Mouse (Mus musculus) lung, adult 2 months (tissue): ENCODE results near the gene Dhx30. TPM values are rescaled to one million over a fixed set of nuclear protein-coding genes. Genes with fewer than 3 reads are reported as not detected.
"Not testable (repeated sequence)": the region's sequence is repeated elsewhere in the genome, so short reads cannot be mapped to it uniquely, and the experiment has no call there.

Experiments
- DNase-seq: peaks from one replicate; pipeline ENCODE4 v3.0.0; 2022
- H3K4me1 ChIP-seq: fragments of 200-500 bp; 2 replicates; pipeline ENCODE4 v1.6.1; 2011; ENCODE audit warnings: low read length; ENCODE audit not compliant: control insufficient read depth, insufficient read depth
- H3K4me3 ChIP-seq: fragments of 200-500 bp; replicated peaks from 2 replicates; pipeline ENCODE3; 2011; ENCODE audit warnings: low read depth, mild to moderate bottlenecking, control low read depth, low read length; ENCODE audit errors: extremely low read depth
- CTCF ChIP-seq: fragments of 200-500 bp; IDR thresholded peaks from 2 replicates; pipeline ENCODE4 v1.5.1; 2011; ENCODE audit warnings: mild to moderate bottlenecking, low read length, control low read depth; ENCODE audit not compliant: insufficient read depth
- POLR2A ChIP-seq: fragments of 200-500 bp; IDR thresholded peaks from 2 replicates; pipeline ENCODE4 v1.6.1; 2011; ENCODE audit warnings: low read depth, mild to moderate bottlenecking, control low read depth, low read length, borderline replicate concordance; ENCODE audit errors: extremely low read depth
- whole genome bisulfite sequencing: fragments of 180-500 bp; shearing (Covaris S2); methylation state at CpG from one replicate; pipeline ENCODE4 v1.1.7; 2018; 5-methylcytosine and 5-hydroxymethylcytosine counted together
- polyA plus RNA-seq: library from polyadenylated mRNA; depleted of rRNA; stranded (reverse); fragments of >200 nt; gene quantifications from 2 replicates; pipeline ENCODE4 v1.2.3, GENCODE M21; 2012; rRNA removed

Gene Dhx30
- polyA plus RNA-seq = 61.1 and 70.7 TPM in 2 replicates

DNA sequence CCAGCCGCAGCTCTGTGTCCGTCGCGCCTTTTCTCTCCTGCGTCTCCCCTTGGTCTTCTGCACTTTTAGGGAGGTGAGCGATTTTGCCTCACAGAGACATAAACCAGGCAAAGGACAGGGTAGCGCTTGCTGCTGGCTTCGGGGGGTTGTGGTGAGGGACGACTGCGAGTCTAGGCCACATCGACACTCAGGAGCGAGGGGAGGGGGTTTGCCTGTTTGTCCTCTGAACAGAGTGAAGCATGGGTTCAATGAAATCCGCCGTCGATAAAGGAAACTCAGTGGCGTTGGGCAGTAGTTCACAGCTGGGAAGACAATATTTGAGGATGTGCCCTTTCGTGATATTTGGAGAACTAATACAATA is at the start of gene Dhx30:
Gene Dhx30, minus strand, starts transcription at position 52 of the 361 bp plus-strand sequence.
- DNase-seq = no peak
- H3K4me3 ChIP-seq = peak within 1 kb of the TSS; percentile 91
- H3K4me1 ChIP-seq = peaks cover 6% of the 10 kb centered on the region; the same call in 1 of the 2 replicates
- TF ChIP-seq POLR2A (no peak), CTCF (no peak)
- under 1% methylated on average over 17 of the region's 17 CpGs for WGBS

DNA sequence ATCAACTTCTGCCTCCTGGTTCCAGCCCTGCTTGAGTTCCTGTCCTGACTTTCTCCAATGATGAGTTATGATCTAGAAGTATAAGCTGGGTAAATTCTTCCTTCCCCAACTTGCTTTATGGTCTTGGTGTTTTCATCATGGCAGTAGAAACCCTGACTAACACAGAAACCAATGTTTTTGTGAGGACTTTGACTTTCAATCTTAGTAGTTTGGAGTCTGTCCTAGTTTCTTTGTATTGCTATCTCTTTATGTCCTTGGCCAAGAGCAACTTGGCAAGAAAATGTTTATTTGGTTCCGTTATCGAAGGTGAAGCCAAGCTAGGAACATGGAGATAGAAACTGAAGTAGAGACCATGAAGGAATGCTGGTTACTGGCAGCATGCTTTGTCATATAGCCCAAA is 45.4 kb upstream of the Dhx30 start:
- Histone ChIP-seq H3K4me1 (no peaks in the 10 kb centered on the region), H3K4me3 (no peak overlapping the region)
- 74% methylated on average over 2 of the region's 2 CpGs for WGBS
- TF ChIP-seq CTCF (no peak), POLR2A (no peak)
- no peak for DNase-seq

DNA sequence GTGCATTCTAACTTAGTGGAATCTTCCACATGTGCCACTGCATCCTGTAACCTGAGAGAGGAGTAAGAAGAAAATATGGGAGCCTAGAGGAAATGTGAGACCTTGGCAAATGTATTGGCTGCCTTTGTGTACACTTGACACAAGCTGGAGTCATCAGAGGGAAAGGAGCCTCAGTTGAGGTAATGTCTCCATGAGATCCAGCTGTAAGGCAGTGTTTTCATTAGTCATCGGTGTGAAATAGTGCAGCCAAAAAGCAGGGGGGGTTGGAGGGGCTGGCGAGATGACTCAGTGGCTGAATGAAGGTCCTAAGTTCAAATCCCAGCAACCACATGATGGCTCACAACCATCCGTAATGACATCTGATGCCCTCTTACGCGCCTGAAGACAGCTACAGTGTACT is 44.8 kb upstream of the Dhx30 start:
- no peak for DNase-seq
- H3K4me3 ChIP-seq = no peak overlapping the region
- TF ChIP-seq POLR2A (no peak), CTCF (no peak)
- H3K4me1 ChIP-seq = no peaks in the 10 kb centered on the region
- 83% methylated on average over 5 of the region's 5 CpGs for WGBS

DNA sequence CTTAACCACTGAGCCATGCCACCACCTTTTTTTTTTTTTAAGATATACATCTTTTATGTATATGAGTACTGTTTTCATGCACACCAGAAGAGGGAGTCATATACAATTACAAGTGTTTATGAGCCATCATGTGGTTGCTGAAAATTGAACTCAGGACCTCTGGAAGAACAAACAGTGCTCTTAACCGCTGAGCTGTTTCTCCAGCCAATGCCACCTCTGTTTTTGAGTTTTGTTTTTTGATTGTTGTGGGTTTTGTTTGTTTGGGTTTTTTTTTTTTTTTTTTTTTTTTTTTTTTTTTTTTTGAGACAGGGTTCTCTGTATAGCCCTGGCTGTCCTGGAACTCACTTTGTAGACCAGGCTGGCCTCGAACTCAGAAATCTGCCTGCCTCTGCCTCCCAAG is 42.9 kb upstream of the Dhx30 start:
- DNase-seq, H3K4me1 ChIP-seq, H3K4me3 ChIP-seq: not testable (repeated sequence)
- WGBS = 96% methylated on average over 2 of the region's 2 CpGs

GRCm38 (mm10) chr9:110159036-110159435 is 41.4 kb upstream of the Dhx30 start:
- no peak overlapping the region for H3K4me3 ChIP-seq
- DNase-seq = no peak
- TF ChIP-seq POLR2A (no peak), CTCF (no peak)
- no peaks in the 10 kb centered on the region for H3K4me1 ChIP-seq
- 96% methylated on average over 1 of the region's 1 CpGs for WGBS

DNA sequence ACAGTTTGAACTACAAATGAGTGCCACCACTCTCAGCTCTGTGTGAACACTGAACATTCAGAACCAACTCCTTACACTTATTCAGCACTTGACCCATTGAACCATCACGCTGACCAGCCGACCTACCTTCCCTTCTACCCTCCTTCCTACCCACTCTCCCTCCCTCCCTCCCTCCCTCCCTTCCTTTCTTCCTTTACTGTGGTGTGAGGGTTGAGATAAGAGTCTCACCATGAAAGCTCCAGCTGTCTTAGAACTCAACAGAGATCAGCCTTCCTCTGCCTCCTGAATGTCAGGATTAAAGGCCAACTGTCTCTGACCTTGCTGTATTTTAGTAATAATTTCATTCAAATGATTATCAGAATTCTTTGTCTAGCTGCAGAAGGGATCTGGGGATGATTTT is 31.0 kb upstream of the Dhx30 start:
- DNase-seq = no peak
- H3K4me3 ChIP-seq = no peak overlapping the region
- TF ChIP-seq POLR2A (no peak), CTCF (no peak)
- WGBS = 51% methylated on average over 2 of the region's 2 CpGs
- H3K4me1 ChIP-seq = no peaks in the 10 kb centered on the region

DNA sequence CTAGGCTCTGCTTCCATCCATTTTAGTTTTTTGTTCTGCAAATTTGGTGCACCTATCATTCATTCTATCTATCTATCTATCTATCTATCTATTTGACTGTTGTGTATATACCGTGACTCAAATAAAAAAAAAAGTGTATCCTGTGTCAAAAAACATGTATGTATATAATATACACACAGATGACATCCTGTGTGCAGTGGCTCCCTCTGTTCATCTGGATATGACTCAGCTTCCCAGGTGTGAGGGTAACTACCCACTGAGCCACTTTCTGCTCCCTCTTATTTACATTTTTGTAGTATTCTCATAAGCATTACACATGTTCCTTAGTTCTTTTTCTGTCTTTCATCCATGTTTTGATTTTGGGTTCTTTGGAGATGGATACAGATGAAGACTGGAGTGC is 24.5 kb upstream of the Dhx30 start:
- TF ChIP-seq CTCF (no peak), POLR2A (no peak)
- WGBS = 85% methylated on average over 1 of the region's 1 CpGs
- DNase-seq = no peak
- no peaks in the 10 kb centered on the region for H3K4me1 ChIP-seq
- no peak overlapping the region for H3K4me3 ChIP-seq

- 78% methylated on average over 4 of the region's 4 CpGs for WGBS
- DNase-seq = no peak
- TF ChIP-seq POLR2A = no peak
- TF ChIP-seq CTCF = no peak
- no peaks in the 10 kb centered on the region for H3K4me1 ChIP-seq
- no peak overlapping the region for H3K4me3 ChIP-seq
These were observed 21.5 kb upstream of the Dhx30 start for GRCm38 (mm10) chr9:110139119-110139518.

DNA sequence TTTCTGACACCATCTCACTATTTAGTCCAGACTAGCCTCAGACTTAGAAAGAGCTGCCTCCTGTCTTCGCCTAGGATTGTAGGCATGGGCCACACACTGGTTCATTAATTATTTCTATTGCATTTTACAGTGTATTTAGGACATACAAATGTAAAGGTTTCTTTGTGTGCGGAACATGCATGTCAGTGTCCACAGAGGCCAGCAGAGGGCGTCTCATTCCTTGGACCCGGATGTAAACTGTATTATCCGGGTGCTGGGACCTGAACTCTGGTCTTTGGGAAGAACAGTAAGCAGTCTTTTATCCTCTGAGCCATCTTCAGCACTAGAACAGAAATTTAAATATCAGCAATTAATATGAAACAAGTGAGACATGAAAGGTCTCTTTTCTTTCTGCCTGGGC is 16.5 kb upstream of the Dhx30 start:
- no peak for DNase-seq
- 79% methylated on average over 5 of the region's 5 CpGs for WGBS
- Histone ChIP-seq H3K4me1 (peaks cover 3% of the 10 kb centered on the region), H3K4me3 (no peak overlapping the region)
- TF ChIP-seq POLR2A (no peak), CTCF (peak; percentile 33; the same call in 1 of the 2 replicates)

DNA sequence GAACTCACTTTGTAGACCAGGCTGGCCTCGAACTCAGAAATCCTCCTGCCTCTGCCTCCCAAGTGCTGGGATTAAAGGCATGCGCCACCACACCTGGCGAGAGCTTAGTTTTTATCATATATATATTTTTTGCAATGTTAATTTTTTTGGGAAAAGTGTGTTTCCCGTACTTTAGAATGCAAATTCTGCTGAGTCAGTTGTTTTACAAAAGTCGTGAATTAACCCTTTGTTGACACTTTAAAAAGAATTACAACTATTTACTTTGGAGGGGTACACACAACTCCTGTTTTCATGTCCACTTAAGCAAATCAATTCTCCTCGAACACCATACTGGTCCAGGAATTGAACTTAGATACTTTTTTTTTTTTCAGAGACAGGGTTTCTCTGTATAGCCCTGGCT is 15.3 kb upstream of the Dhx30 start:
- no peak for DNase-seq
- WGBS = 44% methylated on average over 6 of the region's 6 CpGs
- H3K4me3 ChIP-seq = no peak overlapping the region
- TF ChIP-seq CTCF (no peak), POLR2A (no peak)
- H3K4me1 ChIP-seq = peaks cover 3% of the 10 kb centered on the region

- Histone ChIP-seq H3K4me1 (peaks cover 3% of the 10 kb centered on the region), H3K4me3 (peak overlapping the region; percentile 74)
- DNase-seq = no peak
- WGBS = under 1% methylated on average over 38 of the region's 38 CpGs
- TF ChIP-seq CTCF (no peak), POLR2A (no peak)
These were observed 14.6 kb upstream of the Dhx30 start for GRCm38 (mm10) chr9:110132201-110132605.
